Mouse (Mus musculus): ENCODE measurements around the gene Hist1h2ap.

GRCm38 (mm10) chr13:21855698-21856162, 22.4 kb upstream of the Hist1h2ap start:
- TF ChIP-seq CTCF (IDR thresholded peaks at IDR 0.05; ENCODE audit: low read depth, low read length) (no peak), POLR2A (IDR thresholded peaks at IDR 0.05; ENCODE audit: extremely low read depth, insufficient read depth, low read length) (no peak)
